Mouse (Mus musculus): ENCODE measurements around the gene Tor3a.
"Not testable (repeated sequence)": the region's sequence is repeated elsewhere in the genome, so short reads cannot be mapped to it uniquely, and the experiment has no call there.

Tor3a gene

GRCm38 (mm10) chr1:156671921-156672320 lies 2.2 kb downstream of the Tor3a start:
- DNase-seq (ENCODE audit: low spot score): no peak

GRCm38 (mm10) chr1:156669208-156669983 lies 4.8 kb downstream of the Tor3a start:
- DNase-seq (ENCODE audit: low spot score): no peak

DNA sequence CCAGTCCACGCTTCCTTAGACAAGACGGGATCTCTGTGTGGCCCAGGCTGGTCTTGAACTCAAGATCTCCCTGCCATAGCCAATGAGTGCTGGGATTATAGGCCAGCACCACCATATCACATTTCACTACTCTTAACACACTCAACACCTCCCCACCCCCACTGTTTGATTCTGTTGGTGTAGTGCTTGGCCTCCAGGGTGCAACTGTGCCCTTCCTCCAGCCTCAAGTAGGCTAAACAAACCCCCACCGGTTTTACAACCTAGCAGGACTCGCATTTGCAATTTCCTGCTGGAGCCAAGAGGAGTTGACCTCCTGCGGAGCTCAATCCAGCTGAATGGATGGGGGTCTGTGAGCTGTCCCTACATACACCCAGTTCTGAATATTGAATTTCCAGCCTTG lies 5.6 kb downstream of the Tor3a start:
- DNase-seq (ENCODE audit: low spot score): no peak

DNA sequence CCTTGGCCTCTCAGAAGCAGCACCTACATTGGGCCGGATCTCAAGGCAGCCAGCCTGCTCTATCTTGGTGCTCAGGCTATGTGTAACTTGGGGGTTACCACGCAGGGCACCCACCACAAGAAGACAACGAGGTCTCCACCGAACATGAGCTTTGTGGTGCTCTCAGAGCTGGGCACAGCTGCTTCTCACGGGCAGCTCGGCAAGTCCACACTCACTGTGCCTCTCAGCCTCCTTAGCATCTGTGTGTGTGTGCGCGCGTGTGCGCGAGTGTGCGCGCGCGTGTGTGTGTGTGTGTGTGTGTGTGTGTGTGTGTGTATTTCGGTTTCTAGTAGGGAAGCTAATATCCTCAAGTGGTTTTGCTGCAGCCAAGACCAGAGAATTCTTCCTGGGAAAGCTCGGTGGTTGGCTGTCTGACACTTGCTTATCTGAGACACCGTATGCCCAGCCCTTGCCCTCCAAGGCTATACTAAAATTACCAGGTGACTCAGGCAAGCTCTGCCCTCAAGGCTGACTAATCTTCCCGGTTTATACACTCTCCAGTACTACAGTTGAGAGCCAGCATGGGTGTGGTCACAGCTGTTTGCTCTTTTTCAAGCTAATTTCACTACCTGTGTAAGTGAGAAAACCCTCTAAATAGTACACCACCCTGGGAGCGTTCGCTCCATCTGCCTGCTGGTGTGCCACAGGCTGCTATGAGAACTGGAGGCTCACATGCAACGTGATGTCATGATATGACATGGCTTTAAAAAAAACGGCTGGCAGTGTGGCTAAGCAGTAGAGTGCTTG lies 6.8 kb downstream of the Tor3a start:
- DNase-seq (ENCODE audit: low spot score): no peak

- no peak for DNase-seq (ENCODE audit: low spot score)
These were observed 8.4 kb downstream of the Tor3a start for GRCm38 (mm10) chr1:156665777-156666176.

GRCm38 (mm10) chr1:156660660-156661236 lies 13.4 kb downstream of the Tor3a start:
- not testable (repeated sequence) for DNase-seq (ENCODE audit: low spot score)

DNA sequence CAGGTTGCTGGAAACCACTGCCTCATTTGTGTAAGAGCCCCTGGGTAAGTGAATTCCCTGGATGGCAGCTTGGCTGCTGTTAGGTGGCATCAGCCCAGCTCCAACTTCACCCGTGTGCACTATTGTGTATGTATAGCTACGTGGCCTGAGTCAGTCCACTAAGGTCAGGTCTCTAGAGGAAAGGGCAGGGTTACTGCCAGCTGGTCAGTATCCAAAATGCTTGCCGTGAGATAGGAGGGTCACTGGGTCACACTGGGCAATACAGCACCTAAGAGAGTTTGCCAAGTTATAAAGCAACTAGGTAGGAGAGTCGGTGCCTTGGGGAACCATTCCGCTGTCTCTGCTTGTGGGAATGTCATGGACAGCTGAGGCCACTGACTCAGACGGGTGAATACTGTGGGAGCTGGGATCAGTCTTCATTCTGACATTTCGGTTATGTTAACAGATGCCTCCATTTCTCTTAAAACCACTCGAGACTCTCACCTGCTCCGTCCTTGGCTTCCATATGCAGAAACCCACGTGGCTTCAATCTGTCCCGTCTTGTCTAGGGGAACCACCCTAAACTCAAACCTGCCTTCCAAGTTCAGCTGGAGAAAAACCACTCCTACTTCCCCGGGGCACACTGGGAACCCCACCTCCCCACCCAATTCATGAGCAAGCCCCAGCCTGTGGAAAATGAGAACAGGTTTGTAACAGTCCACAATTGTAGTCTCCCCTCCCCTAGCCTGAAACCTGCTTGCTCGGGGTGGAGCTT lies 14.1 kb downstream of the Tor3a start:
- no peak for DNase-seq (ENCODE audit: low spot score)

GRCm38 (mm10) chr1:156658676-156659075 lies 15.5 kb downstream of the Tor3a start:
- no peak for DNase-seq (ENCODE audit: low spot score)

DNA sequence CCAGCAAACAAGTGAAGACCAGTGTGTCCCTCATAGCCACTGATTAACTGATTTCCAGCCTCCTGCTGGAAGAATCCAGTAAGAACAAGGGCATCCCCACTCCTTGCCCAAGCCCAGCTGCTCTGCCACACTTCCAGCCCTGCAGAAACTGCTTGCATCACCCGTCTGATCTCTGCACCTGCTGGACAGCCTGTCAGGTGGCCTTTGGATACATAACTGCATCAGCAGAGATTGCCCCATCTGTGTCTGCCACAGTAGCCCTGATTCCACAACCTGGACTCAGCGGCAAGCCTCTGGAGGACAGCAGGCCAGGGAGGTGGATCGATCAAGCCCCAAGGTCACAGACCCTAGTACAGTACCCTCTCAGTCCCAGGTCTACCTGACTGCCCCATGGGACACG lies 16.6 kb downstream of the Tor3a start:
- DNase-seq (ENCODE audit: low spot score): no peak

- DNase-seq (ENCODE audit: low spot score): peak; percentile 29
These were observed 19.2 kb downstream of the Tor3a start for GRCm38 (mm10) chr1:156654735-156655530.

DNA sequence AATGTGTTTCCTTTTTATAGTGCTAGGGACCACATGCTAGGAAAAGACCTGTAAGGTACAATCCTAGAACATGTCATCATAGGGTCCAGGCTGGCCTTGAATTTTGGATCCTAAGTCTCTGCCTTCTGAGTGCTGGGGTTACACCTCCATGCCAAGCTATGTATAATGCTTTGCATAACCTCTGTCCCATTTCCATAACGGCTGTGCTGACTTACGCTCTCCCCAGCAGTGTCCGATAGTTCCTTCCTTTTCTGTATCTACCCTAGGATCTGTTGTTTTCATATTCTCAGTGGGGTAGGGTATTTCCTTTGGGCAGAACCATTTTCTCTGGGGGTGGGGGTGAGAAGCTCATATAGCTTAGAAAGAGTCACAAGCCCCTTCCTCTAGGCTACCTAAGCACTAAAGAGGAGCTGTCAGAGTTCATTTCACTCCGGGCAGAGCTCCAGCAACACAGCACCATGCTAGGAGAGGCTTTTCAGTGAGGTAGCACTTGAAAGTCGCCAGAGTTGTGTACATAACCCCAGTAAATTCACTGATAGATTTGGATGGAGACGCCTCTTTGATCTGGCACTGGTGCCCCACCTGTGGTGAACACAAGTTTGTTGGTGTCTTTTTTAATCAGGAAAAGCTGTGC lies 21.9 kb downstream of the Tor3a start:
- DNase-seq (ENCODE audit: low spot score): no peak

- DNase-seq (ENCODE audit: low spot score): no peak
These were observed 23.5 kb downstream of the Tor3a start for GRCm38 (mm10) chr1:156650631-156651030.

- DNase-seq (ENCODE audit: low spot score): no peak
These were observed 25.5 kb downstream of the Tor3a start for GRCm38 (mm10) chr1:156648705-156649104.

GRCm38 (mm10) chr1:156645971-156646370 lies 28.2 kb downstream of the Tor3a start:
- DNase-seq (ENCODE audit: low spot score): no peak

DNA sequence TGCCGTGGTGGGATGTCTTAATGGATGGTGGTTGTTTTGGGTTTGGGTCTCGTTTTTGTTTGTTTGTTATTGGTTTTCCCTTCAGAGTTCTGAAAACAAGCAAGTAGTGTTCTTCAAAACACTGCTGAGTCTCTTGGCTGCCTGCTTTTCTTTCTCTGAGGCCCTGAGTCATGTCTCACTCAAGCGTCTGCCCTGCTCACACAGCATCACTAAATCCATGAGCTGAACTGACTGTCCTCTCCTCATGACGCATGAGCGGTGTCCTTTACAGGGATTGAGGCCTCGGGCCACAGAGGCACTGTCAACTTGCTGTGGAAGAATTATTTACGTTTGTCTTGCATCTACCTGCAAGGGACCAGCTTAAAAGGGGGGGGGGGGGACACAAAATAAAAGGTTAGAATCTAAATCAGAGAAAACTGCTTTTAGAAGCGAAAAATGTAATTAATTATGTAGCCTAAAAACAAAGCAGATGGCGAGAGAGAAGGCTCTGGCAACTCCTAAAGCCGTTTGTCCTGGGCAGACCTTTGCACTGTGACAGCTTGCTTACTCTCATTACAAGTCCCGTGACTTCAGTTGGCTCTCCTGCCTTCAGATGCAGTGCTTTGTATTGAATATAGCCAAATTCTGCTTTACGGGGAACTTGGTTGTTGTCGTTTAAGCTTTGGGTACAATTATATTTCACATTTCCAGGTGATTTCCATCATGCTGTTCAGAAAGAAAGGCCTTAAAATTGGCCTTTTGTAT lies 29.2 kb downstream of the Tor3a start:
- DNase-seq (ENCODE audit: low spot score): no peak

DNA sequence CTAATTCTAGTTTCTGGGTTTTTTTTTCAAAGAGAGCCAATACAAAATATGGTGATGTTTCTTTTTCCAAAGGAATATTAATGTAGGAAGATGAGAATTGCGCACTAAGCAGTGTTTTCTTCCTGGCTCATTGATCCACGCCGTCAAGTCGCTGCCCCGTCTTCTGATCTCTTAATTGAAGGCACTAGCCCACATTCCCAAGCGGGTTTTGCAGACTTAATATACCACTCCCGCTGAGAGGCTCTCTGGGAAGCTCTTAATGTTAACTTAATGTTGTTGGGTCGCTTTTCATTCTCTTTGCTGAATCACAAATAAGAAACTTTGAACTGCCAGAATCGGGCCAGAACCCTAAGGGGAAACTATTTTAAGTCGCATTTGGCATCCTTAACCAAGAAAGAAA lies 30.1 kb downstream of the Tor3a start:
- DNase-seq (ENCODE audit: low spot score): no peak

DNA sequence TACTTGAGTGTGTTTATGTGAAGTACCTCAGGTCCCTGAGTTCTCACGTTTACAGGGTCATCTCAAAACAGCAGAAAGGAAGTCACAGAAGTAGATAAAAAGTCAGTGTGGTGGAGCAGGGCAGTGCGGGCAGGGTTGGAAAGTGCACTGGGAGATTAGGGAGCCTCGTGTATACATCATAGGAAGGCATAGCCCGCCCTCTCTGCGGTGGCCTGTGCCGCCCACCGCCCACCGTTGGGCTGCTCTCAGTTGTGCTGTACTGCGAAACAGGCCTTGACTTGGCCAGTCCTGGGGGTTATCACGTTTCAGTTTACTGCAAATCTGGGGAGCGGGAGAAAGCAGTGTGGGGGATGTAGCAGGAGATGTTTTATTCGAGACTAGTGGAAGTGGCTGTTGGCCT lies 31.3 kb downstream of the Tor3a start:
- DNase-seq (ENCODE audit: low spot score): no peak

- no peak for DNase-seq (ENCODE audit: low spot score)
These were observed 32.3 kb downstream of the Tor3a start for GRCm38 (mm10) chr1:156641808-156642207.

GRCm38 (mm10) chr1:156640577-156640976 lies 33.6 kb downstream of the Tor3a start:
- no peak for DNase-seq (ENCODE audit: low spot score)

GRCm38 (mm10) chr1:156639455-156639854 lies 34.7 kb downstream of the Tor3a start:
- DNase-seq (ENCODE audit: low spot score): no peak

Measured in embryo, embryonic 10 days (tissue).